Mouse (Mus musculus) megakaryocyte, embryonic 14.5 days (primary cell): ENCODE data around the gene Rpp25. TPM values are rescaled to one million over a fixed set of nuclear protein-coding genes. Genes with fewer than 3 reads are reported as not detected.

Experiments
- H3K27me3 ChIP-seq: replicated peaks from 2 replicates; pipeline ENCODE3; 2012; ENCODE audit warnings: inconsistent platforms
- H3K36me3 ChIP-seq: replicated peaks from 2 replicates; pipeline ENCODE3; 2012; ENCODE audit warnings: low read length, inconsistent platforms, mixed read lengths
- H3K4me1 ChIP-seq: 2 replicates; pipeline ENCODE4 v1.6.1; 2012; ENCODE audit warnings: inconsistent platforms
- H3K4me3 ChIP-seq: replicated peaks from 2 replicates; pipeline ENCODE3; 2012; ENCODE audit warnings: moderate library complexity, mild to moderate bottlenecking, inconsistent platforms
- H3K9me3 ChIP-seq: 2 replicates; pipeline ENCODE4 v1.6.1; 2012; ENCODE audit warnings: inconsistent platforms
- FLI1 ChIP-seq: IDR thresholded peaks from 2 replicates; pipeline ENCODE4 v1.6.1; 2012; ENCODE audit warnings: low read length, inconsistent platforms, mixed read lengths
- GATA1 ChIP-seq: IDR thresholded peaks from 3 replicates; pipeline ENCODE4 v1.6.1; 2012; ENCODE audit warnings: mixed read lengths, low read length, inconsistent platforms, borderline replicate concordance
- polyA plus RNA-seq: library from polyadenylated mRNA; stranded (reverse); fragments of >175 nt; gene quantifications from 2 replicates; pipeline ENCODE4 v1.2.3, GENCODE M21; 2012; ENCODE audit warnings: low replicate concordance; ENCODE audit not compliant: insufficient read depth

The Rpp25 gene
- polyA plus RNA-seq, 1 experiment: 0.07 TPM

DNA sequence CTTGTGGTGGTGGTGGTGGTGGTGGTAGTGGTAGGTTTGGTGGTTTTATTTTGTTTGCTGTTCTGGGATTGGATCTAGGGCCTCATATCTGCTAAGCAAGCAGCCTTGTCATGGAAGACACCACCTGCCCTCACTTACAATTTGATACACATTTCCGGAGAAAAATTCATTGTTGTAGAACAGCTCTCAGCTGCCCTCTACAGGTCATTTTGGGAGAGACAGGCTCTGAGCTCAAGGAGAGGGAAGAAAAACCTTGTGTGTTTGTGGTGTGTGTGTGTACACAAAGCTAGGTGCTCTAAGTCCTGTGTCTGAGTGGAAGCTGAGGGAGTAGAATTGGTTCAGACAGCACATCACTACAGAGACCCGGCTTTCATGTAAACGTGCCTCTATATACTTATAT is 13.3 kb downstream of the Rpp25 start:
- Histone ChIP-seq H3K4me1 (peaks cover 13% of the 10 kb centered on the region; the same call in 1 of the 2 replicates), H3K27me3 (peaks cover 20% of the 10 kb centered on the region), H3K36me3 (peaks cover 2% of the 10 kb centered on the region), H3K4me3 (no peak overlapping the region), H3K9me3 (peaks cover 10% of the 10 kb centered on the region; the same call in 1 of the 2 replicates)
- TF ChIP-seq FLI1: no peak
- TF ChIP-seq GATA1: no peak

- no peak for TF ChIP-seq FLI1
- TF ChIP-seq GATA1: no peak
- peaks cover 40% of the 10 kb centered on the region for H3K4me1 ChIP-seq
- H3K36me3 ChIP-seq: peaks cover 5% of the 10 kb centered on the region
- H3K27me3 ChIP-seq: no peaks in the 10 kb centered on the region
- H3K4me3 ChIP-seq: peak overlapping the region; percentile 99
- H3K9me3 ChIP-seq: no peaks in the 10 kb centered on the region
Measured at GRCm38 (mm10) chr9:57520375-57521055, 16.7 kb downstream of the Rpp25 start.

DNA sequence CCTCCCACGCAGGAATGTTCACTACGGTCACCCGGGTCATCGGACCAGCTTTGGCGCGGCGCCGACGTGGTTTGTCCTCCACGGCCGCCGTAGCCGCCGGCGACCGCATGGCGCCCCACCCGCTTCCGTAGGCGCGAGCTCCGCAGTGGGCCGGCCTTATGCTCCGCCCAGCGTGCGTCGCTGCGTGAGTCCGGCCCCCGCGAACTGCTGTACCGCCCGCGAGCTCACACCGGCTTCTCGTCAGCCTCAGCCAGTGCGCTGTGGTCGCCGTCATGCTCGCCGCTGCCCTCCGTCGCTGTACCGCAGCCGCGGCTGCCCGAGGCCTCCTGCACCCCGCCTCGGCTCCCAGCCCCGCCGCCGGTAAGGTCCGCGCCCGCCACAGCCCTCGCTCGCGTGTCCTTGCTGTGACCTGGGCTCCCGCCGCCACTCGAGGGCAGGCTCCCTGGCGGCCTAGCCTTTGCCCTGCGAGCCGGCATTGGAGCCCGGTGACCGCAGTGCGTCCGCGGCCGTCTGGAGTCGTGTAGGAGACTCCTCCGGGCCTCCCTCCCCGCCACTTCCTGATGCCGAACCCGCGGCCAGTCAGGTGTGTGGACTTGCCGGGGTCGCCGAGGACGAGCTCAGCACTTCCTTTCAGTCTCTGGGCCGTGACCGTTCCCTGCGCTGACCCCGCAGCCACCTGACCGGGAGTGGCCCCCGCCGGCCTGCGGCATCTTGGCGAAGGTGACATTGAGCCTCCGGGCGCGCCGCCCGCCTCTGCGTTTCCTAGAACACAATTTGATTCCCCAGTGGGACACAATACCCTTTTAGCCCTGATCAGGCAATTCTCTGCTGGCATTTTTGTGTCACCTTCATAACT is 17.5 kb downstream of the Rpp25 start, which contains the start of gene Cox5a:
Gene Cox5a, plus strand, starts transcription at position 219 of the 856 bp plus-strand sequence.
- peak within 1 kb of the TSS; percentile 99 for H3K4me3 ChIP-seq
- peaks cover 5% of the 10 kb centered on the region for H3K36me3 ChIP-seq
- H3K4me1 ChIP-seq: peaks cover 48% of the 10 kb centered on the region
- TF ChIP-seq GATA1 (no peak), FLI1 (0 out of 2 replicates have a peak, but pooled peaks have one; percentile 10)
- H3K27me3 ChIP-seq: no peaks in the 10 kb centered on the region
- no peaks in the 10 kb centered on the region for H3K9me3 ChIP-seq

GRCm38 (mm10) chr9:57522114-57522860 is 18.5 kb downstream of the Rpp25 start:
- peak overlapping the region; percentile 99 for H3K4me3 ChIP-seq
- TF ChIP-seq FLI1 (no peak), GATA1 (no peak)
- no peaks in the 10 kb centered on the region for H3K9me3 ChIP-seq
- H3K27me3 ChIP-seq: no peaks in the 10 kb centered on the region
- peaks cover 49% of the 10 kb centered on the region for H3K4me1 ChIP-seq
- peaks cover 13% of the 10 kb centered on the region for H3K36me3 ChIP-seq

DNA sequence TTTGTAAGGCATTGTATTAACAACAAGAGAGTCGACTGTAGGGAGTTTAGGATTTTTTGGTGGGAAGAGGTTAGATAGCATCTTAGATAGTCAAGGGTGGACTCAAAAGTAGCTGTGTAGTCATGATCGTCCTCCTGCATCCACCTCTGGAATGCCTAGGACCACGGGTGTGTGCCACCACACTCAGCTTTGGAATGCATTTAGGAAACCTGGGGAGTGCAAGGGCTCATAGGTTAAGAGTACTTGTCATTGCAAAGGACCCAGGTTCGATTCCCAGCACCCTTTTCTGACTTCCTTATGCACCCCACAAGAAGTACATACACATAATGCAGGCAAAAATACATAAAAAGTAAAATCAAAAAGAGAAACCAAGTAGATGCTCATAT is 19.0 kb downstream of the Rpp25 start:
- peak overlapping the region; percentile 99 for H3K4me3 ChIP-seq
- H3K27me3 ChIP-seq: no peaks in the 10 kb centered on the region
- TF ChIP-seq FLI1 (no peak), GATA1 (no peak)
- no peaks in the 10 kb centered on the region for H3K9me3 ChIP-seq
- H3K4me1 ChIP-seq: peaks cover 49% of the 10 kb centered on the region
- H3K36me3 ChIP-seq: peaks cover 16% of the 10 kb centered on the region

GRCm38 (mm10) chr9:57523754-57524153 is 19.9 kb downstream of the Rpp25 start:
- H3K27me3 ChIP-seq: no peaks in the 10 kb centered on the region
- H3K4me1 ChIP-seq: peaks cover 55% of the 10 kb centered on the region
- peaks cover 23% of the 10 kb centered on the region for H3K36me3 ChIP-seq
- H3K9me3 ChIP-seq: no peaks in the 10 kb centered on the region
- no peak for TF ChIP-seq FLI1
- TF ChIP-seq GATA1: no peak
- H3K4me3 ChIP-seq: peak overlapping the region; percentile 99

DNA sequence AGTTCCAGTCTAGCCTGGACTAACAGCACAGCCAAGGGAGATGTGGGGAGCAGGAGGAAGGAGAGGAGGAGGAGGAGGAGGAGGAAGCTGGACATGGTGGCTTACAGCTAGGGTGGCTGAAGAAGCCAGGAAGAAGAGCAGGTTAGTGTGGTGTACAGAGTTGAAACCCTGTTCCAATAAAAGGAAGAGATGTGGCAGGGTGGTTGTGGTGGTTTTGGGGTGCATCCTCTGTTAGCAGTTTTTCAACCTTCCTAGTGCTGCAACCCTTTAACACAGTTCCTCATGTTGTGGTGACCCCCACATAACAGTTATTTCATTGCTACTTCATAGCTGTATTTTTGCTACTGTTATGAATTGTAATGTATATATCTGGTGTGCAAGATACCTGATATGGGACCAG is 20.6 kb downstream of the Rpp25 start:
- H3K4me3 ChIP-seq: peak overlapping the region; percentile 90
- peaks cover 62% of the 10 kb centered on the region for H3K4me1 ChIP-seq
- H3K36me3 ChIP-seq: peaks cover 30% of the 10 kb centered on the region
- H3K9me3 ChIP-seq: no peaks in the 10 kb centered on the region
- TF ChIP-seq GATA1: no peak
- TF ChIP-seq FLI1: no peak
- no peaks in the 10 kb centered on the region for H3K27me3 ChIP-seq

DNA sequence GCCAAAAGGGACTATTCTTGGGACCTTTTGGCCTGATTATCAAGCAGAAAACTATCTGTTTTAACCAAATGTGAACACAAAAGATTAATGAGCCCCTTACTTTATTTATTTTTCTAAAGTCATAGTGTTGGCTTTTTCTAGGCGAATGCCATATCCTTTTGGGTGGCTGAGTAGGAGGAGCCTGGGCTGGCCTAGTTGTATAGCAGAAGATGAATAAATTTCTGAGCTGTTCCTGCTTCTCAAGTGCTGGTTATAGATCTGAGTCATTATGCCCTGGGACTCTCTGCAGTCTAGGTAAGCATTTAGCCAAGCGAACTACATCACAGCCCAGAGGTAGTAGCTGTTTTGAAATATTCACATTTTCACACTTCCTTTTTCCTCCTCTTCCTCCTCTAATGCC is 21.7 kb downstream of the Rpp25 start:
- H3K4me1 ChIP-seq: peaks cover 70% of the 10 kb centered on the region
- H3K36me3 ChIP-seq: peaks cover 40% of the 10 kb centered on the region
- H3K4me3 ChIP-seq: peak overlapping the region; percentile 82
- H3K9me3 ChIP-seq: no peaks in the 10 kb centered on the region
- TF ChIP-seq GATA1 (no peak), FLI1 (no peak)
- no peaks in the 10 kb centered on the region for H3K27me3 ChIP-seq

GRCm38 (mm10) chr9:57526435-57526834 is 22.6 kb downstream of the Rpp25 start:
- TF ChIP-seq GATA1: no peak
- no peak for TF ChIP-seq FLI1
- H3K4me3 ChIP-seq: peak overlapping the region; percentile 82
- peaks cover 77% of the 10 kb centered on the region for H3K4me1 ChIP-seq
- no peaks in the 10 kb centered on the region for H3K9me3 ChIP-seq
- H3K36me3 ChIP-seq: peaks cover 48% of the 10 kb centered on the region
- H3K27me3 ChIP-seq: no peaks in the 10 kb centered on the region

- peaks cover 84% of the 10 kb centered on the region for H3K36me3 ChIP-seq
- TF ChIP-seq GATA1: no peak
- no peak for TF ChIP-seq FLI1
- H3K9me3 ChIP-seq: no peaks in the 10 kb centered on the region
- H3K4me3 ChIP-seq: no peak overlapping the region
- H3K4me1 ChIP-seq: peaks cover 82% of the 10 kb centered on the region
- H3K27me3 ChIP-seq: no peaks in the 10 kb centered on the region
Measured at GRCm38 (mm10) chr9:57531946-57532345, 28.1 kb downstream of the Rpp25 start.
